Mouse (Mus musculus): ENCODE measurements around the gene Olfr1356.
"Not testable (repeated sequence)": the region's sequence is repeated elsewhere in the genome, so short reads cannot be mapped to it uniquely, and the experiment has no call there.

Olfr1356 gene

DNA sequence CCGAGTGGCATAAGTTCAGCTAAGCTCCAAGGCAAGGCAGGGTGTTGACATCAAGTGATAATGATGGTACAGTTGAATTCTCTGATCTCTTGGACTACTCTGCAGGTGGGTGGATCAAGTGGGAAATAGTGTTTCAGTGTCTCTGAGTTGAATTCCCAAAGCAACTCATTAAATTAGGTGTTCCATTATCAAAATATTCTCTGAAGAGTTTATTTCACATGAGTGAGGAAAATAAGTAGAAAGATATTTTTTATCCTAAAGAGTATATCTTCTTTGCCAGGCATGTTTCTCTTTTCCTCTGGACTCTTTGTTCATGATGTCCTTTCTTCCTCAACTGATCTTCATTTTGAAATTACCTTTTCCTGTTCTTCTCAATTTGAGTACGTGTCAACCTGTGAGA is at the start of gene Olfr1356:
Gene Olfr1356, minus strand, starts transcription at position 101 of the 400 bp plus-strand sequence.
- no peak for DNase-seq (ENCODE audit: inconsistent age in 2 of 2, low spot score in 1 of 2)

DNA sequence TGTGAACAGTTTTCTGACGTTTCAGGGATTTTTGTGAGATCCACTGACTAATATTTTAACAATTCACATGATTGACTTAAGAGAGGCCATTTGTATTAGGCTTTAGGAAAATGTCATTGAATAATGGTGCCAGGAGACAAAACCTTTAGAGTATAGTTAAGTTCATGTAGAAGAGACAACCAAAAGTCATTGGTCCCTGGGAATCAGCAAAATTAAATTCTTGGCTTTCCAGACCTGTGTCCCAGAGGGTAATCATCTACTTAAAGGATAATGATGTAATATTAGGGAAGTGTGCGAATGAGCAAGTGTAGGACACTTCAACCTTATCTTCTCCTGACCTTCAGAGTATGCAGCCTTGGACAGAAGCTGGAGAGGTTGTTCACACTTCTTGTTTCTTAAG is 23.3 kb upstream of the Olfr1356 start, which contains the start of gene Olfr1355:
Gene Olfr1355, plus strand, starts transcription at position 301 of the 400 bp plus-strand sequence.
- DNase-seq (ENCODE audit: inconsistent age in 2 of 2, low spot score in 1 of 2), result no peak

DNA sequence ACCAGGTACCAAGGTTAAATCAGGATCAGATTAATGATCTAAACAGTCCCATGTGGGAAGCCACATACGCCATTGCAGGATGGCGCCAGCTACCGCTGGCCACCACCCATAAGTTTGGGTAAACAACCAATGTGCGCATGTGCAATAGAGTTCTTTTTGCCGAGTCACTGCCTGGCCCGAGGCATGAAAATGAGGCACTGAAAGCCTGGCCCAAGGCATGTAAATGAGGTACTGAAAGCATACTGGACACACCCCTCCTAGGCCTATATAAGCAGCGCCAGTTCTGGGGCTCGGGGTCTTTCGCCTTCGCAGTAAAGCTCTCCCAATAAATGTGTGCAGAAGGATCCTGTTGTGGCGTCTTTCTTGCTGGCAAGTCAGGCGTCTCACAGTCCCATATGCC is 11.5 kb downstream of the Olfr1356 start:
- not testable (repeated sequence) for DNase-seq (ENCODE audit: inconsistent age in 2 of 2, low spot score in 1 of 2)

DNA sequence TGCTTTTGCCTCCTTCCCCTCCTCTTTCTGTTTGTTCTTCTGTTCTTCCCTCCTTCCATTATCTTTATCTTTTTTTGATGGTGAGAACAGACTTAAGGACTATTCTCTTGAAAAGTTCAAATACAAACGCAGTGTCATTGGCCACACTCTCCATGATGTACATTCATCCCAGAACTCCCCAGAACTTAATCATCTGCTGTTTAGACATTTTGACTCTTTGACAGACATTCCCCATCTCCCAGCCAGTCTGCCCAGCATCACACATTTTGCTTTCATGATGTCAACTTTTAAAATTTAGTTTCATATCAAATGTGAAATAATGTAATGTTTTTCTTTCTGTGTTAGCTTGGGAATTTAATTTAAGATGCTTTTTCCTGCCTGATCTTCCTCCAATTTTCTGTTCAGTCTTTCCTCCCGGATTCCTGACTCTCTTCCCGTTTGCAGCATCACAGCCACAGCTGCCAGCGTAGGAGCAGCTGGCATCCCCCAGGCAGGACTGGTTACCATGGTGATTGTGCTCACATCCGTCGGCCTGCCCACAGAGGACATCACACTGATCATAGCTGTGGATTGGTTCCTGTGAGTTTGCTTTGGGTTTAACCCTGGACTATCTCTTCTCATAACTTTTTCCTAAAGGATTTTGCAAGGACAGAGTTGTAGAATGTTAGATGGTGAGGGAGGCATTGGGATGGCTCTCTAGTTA is 39.5 kb downstream of the Olfr1356 start:
- no peak for DNase-seq (ENCODE audit: inconsistent age in 2 of 2, low spot score in 1 of 2)

DNA sequence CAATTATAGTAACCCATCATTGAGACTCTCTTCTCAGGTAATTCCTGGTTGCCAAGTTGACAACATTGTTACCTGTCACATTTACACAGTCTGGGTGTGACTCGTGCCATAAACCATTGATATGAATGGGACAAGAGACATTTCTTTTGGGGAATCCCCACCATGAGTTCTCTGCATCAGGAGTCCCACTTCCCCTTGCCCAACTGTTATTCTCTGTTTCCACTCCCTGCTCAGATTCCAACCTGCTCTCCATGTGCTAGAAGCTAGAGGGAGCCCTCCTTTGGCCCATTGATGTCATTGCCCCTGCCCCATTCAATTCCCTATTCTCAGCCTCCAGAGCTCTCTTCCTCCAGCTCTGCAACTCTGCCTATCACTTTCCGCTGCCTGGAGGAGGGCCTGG is 50.5 kb downstream of the Olfr1356 start:
- no peak for DNase-seq (ENCODE audit: inconsistent age in 2 of 2, low spot score in 1 of 2)
